Mouse (Mus musculus): ENCODE data around the gene Mafg.

- TF ChIP-seq CTCF (IDR thresholded peaks at IDR 0.05; ENCODE audit: extremely low read depth, insufficient read length, insufficient replicate concordance, low read depth, low read length), result no peak
- no peak for TF ChIP-seq POLR2A (IDR thresholded peaks at IDR 0.05; ENCODE audit: low read depth, low read length)
Observed at GRCm38 (mm10) chr11:120606764-120607163, 26.6 kb downstream of the Mafg start.

Data from small intestine, adult 2 months (tissue).